Mouse (Mus musculus) erythroblast, embryonic 14.5 days (primary cell): Measurements from ENCODE around the gene Slc16a5. TPM values are rescaled to one million over a fixed set of nuclear protein-coding genes. Genes with fewer than 3 reads are reported as not detected.

Source experiments
- H3K27me3 ChIP-seq: 2 replicates; pipeline ENCODE4 v1.6.1; 2012; ENCODE audit warnings: inconsistent platforms; ENCODE audit not compliant: control insufficient read depth
- H3K36me3 ChIP-seq: 2 replicates; pipeline ENCODE4 v1.6.1; 2012; ENCODE audit warnings: mild to moderate bottlenecking, inconsistent platforms; ENCODE audit not compliant: control insufficient read depth
- H3K4me1 ChIP-seq: 2 replicates; pipeline ENCODE4 v1.6.1; 2012; ENCODE audit warnings: inconsistent platforms; ENCODE audit not compliant: control insufficient read depth
- H3K4me3 ChIP-seq: replicated peaks from 2 replicates; pipeline ENCODE3; 2012; ENCODE audit warnings: moderate library complexity, mild to moderate bottlenecking, inconsistent platforms
- H3K9me3 ChIP-seq: 2 replicates; pipeline ENCODE4 v1.6.1; 2012; ENCODE audit warnings: low read length, inconsistent platforms, mixed read lengths; ENCODE audit not compliant: control insufficient read depth
- GATA1 ChIP-seq: IDR thresholded peaks from 2 replicates; pipeline ENCODE4 v1.6.1; 2012; ENCODE audit warnings: low read length, inconsistent platforms, mixed read lengths
- TAL1 ChIP-seq: IDR thresholded peaks from 3 replicates; pipeline ENCODE4 v1.6.1; 2012; ENCODE audit warnings: low read length, inconsistent platforms, mixed read lengths
- polyA plus RNA-seq: library from polyadenylated mRNA; stranded (reverse); fragments of >175 nt; gene quantifications from 2 replicates; pipeline ENCODE4 v1.2.3, GENCODE M21; 2012

Gene Slc16a5
- polyA plus RNA-seq, 1 experiment = not detected

GRCm38 (mm10) chr11:115519581-115519980, 57.3 kb downstream of the Slc16a5 start:
- Histone ChIP-seq H3K4me1 (peaks cover 6% of the 10 kb centered on the region), H3K4me3 (no peak overlapping the region), H3K27me3 (no peaks in the 10 kb centered on the region), H3K9me3 (no peaks in the 10 kb centered on the region), H3K36me3 (peaks cover 29% of the 10 kb centered on the region)
- no peak for TF ChIP-seq TAL1
- TF ChIP-seq GATA1 = no peak

- Histone ChIP-seq H3K27me3 (no peaks in the 10 kb centered on the region), H3K9me3 (no peaks in the 10 kb centered on the region), H3K36me3 (peaks cover 35% of the 10 kb centered on the region), H3K4me1 (peaks cover 1% of the 10 kb centered on the region), H3K4me3 (no peak overlapping the region)
- TF ChIP-seq TAL1 (no peak), GATA1 (no peak)
Measured at GRCm38 (mm10) chr11:115520218-115520617, 57.9 kb downstream of the Slc16a5 start.

GRCm38 (mm10) chr11:115521080-115521479, 58.8 kb downstream of the Slc16a5 start:
- H3K9me3 ChIP-seq = no peaks in the 10 kb centered on the region
- H3K4me1 ChIP-seq = no peaks in the 10 kb centered on the region; the same call in 1 of the 2 replicates
- no peak overlapping the region for H3K4me3 ChIP-seq
- no peaks in the 10 kb centered on the region for H3K27me3 ChIP-seq
- TF ChIP-seq TAL1 (no peak), GATA1 (no peak)
- H3K36me3 ChIP-seq = peaks cover 44% of the 10 kb centered on the region

GRCm38 (mm10) chr11:115522238-115522637, 60.0 kb downstream of the Slc16a5 start:
- TF ChIP-seq TAL1 (no peak), GATA1 (no peak)
- Histone ChIP-seq H3K4me3 (no peak overlapping the region), H3K4me1 (no peaks in the 10 kb centered on the region; the same call in 1 of the 2 replicates), H3K9me3 (no peaks in the 10 kb centered on the region), H3K36me3 (peaks cover 55% of the 10 kb centered on the region), H3K27me3 (no peaks in the 10 kb centered on the region)

- H3K4me3 ChIP-seq = no peak overlapping the region
- H3K9me3 ChIP-seq = no peaks in the 10 kb centered on the region
- no peak for TF ChIP-seq TAL1
- TF ChIP-seq GATA1 = no peak
- peaks cover 60% of the 10 kb centered on the region for H3K36me3 ChIP-seq
- no peaks in the 10 kb centered on the region for H3K4me1 ChIP-seq
- no peaks in the 10 kb centered on the region for H3K27me3 ChIP-seq
Measured at GRCm38 (mm10) chr11:115522703-115523102, 60.4 kb downstream of the Slc16a5 start.

Other genes starting within 250 kb of the Slc16a5 start
- gene Grin2c, start 195.2 kb upstream of the Slc16a5 start, polyA plus RNA-seq = 0.01 TPM in 2 replicates
- 1.3 and 1.5 TPM in 2 replicates for gene Fdxr, start 185.4 kb upstream of the Slc16a5 start, polyA plus RNA-seq
- gene Fads6, start 164.8 kb upstream of the Slc16a5 start, polyA plus RNA-seq = 0.01 TPM in 1 of 2 replicates, not detected in the other
- gene Otop2, start 155.3 kb upstream of the Slc16a5 start, polyA plus RNA-seq = not detected in 2 replicates
- gene Ush1g, start 140.4 kb upstream of the Slc16a5 start, polyA plus RNA-seq = not detected in 2 replicates
- gene Otop3, start 127.7 kb upstream of the Slc16a5 start, polyA plus RNA-seq = not detected in 2 replicates
- 0.03 TPM in 1 of 2 replicates, not detected in the other for gene Hid1, start 94.7 kb upstream of the Slc16a5 start, polyA plus RNA-seq
- 0.01 TPM in 1 of 2 replicates, not detected in the other for gene Cdr2l, start 80.6 kb upstream of the Slc16a5 start, polyA plus RNA-seq
- 5.7 and 6.6 TPM in 2 replicates for gene Mrpl58, start 58.7 kb upstream of the Slc16a5 start, polyA plus RNA-seq
- 19.5 and 23.1 TPM in 2 replicates for gene Atp5h, start 42.5 kb upstream of the Slc16a5 start, polyA plus RNA-seq
- gene Kctd2, start 42.3 kb upstream of the Slc16a5 start, polyA plus RNA-seq = 1.3 and 1.9 TPM in 2 replicates
- gene Trim80, start 21.9 kb upstream of the Slc16a5 start, polyA plus RNA-seq = not detected in 2 replicates
- 0.73 and 0.87 TPM in 2 replicates for gene Armc7, start 13.2 kb downstream of the Slc16a5 start, polyA plus RNA-seq
- 4.8 and 6.4 TPM in 2 replicates for gene Nt5c, start 29.4 kb downstream of the Slc16a5 start, polyA plus RNA-seq
- gene Jpt1, start 51.9 kb downstream of the Slc16a5 start, polyA plus RNA-seq = 82.3 and 86.6 TPM in 2 replicates
- gene Sumo2, start 73.8 kb downstream of the Slc16a5 start, polyA plus RNA-seq = 31.3 and 32.9 TPM in 2 replicates
- gene Nup85, start 102.0 kb downstream of the Slc16a5 start, polyA plus RNA-seq = 2.8 and 4.0 TPM in 2 replicates
- gene Mrps7, start 141.5 kb downstream of the Slc16a5 start, polyA plus RNA-seq = 5.1 and 6.7 TPM in 2 replicates
- 0.78 and 0.93 TPM in 2 replicates for gene Gga3, start 141.6 kb downstream of the Slc16a5 start, polyA plus RNA-seq
- gene Mif4gd, start 150.5 kb downstream of the Slc16a5 start, polyA plus RNA-seq = 3.6 and 4.8 TPM in 2 replicates
- gene Slc25a19, start 165.8 kb downstream of the Slc16a5 start, polyA plus RNA-seq = 0.99 and 1.3 TPM in 2 replicates
- 3.4 and 3.8 TPM in 2 replicates for gene Grb2, start 246.1 kb downstream of the Slc16a5 start, polyA plus RNA-seq